Mouse (Mus musculus) liver, embryonic 14.5 days (tissue): ENCODE results near the gene Ccdc63. TPM values are rescaled to one million over a fixed set of nuclear protein-coding genes. Genes with fewer than 3 reads are reported as not detected.
"Not testable (repeated sequence)": the region's sequence is repeated elsewhere in the genome, so short reads cannot be mapped to it uniquely, and the experiment has no call there.

Source experiments
- ATAC-seq: fragments of 200-750 bp; cut with Nextera tagmentation; 2 replicates; pipeline ENCODE4 v1.8.0; 2017; ENCODE audit warnings: moderate number of reproducible peaks, mild to moderate bottlenecking, moderate library complexity; ENCODE audit not compliant: insufficient read depth
- DNase-seq, 3 experiments: peaks; one replicate each; pipeline ENCODE4 v3.0.0-alpha.2; 2012 to 2013; ENCODE audit warnings: low read depth in 3 of 3, low spot score in 3 of 3
- H3K27ac ChIP-seq: fragments of 300-500 bp; sonication (generic); 2 replicates; pipeline ENCODE4 v1.5.1; 2014; ENCODE audit warnings: moderate library complexity, mild to moderate bottlenecking, control low read depth, inconsistent platforms
- H3K27me3 ChIP-seq: fragments of 300-500 bp; sonication (generic); 2 replicates; pipeline ENCODE4 v1.6.1; 2014; ENCODE audit warnings: mild to moderate bottlenecking, low read length, moderate library complexity; ENCODE audit not compliant: control insufficient read depth, insufficient read depth
- H3K36me3 ChIP-seq: fragments of 300-500 bp; sonication (generic); replicated peaks from 2 replicates; pipeline ENCODE4 v1.6.1; 2014; ENCODE audit warnings: low read depth; ENCODE audit not compliant: control insufficient read depth, insufficient read depth
- H3K4me1 ChIP-seq, 2 experiments: fragments of 200-500 bp in 1 of 2; fragments of 300-500 bp in 1 of 2; sonication (generic) in 1 of 2; replicated peaks; 2 replicates each; pipeline ENCODE4 v1.6.1; 2012 to 2014; ENCODE audit warnings: antibody characterized with exemption in 1 of 2, inconsistent platforms in 1 of 2, low read length in 1 of 2; ENCODE audit not compliant: control insufficient read depth in 2 of 2, insufficient read depth in 2 of 2
- H3K4me2 ChIP-seq: fragments of 300-500 bp; sonication (generic); 2 replicates; pipeline ENCODE4 v1.6.1; 2014; ENCODE audit warnings: low read depth, mild to moderate bottlenecking, control low read depth, moderate library complexity
- H3K4me3 ChIP-seq, 2 experiments: fragments of 200-500 bp in 1 of 2; fragments of 300-500 bp in 1 of 2; sonication (generic) in 1 of 2; 2 replicates each; pipeline ENCODE4 v1.5.1; 2012 to 2014; ENCODE audit warnings: low read depth in 2 of 2, low read length in 2 of 2, mild to moderate bottlenecking in 2 of 2, control low read depth in 1 of 2, inconsistent platforms in 1 of 2, moderate library complexity in 1 of 2; ENCODE audit not compliant: insufficient read depth in 1 of 2
- H3K9ac ChIP-seq: fragments of 300-500 bp; sonication (generic); replicated peaks from 2 replicates; pipeline ENCODE4 v1.6.1; 2014; ENCODE audit warnings: mild to moderate bottlenecking, control low read depth, moderate library complexity
- H3K9me3 ChIP-seq: fragments of 300-500 bp; sonication (generic); 2 replicates; pipeline ENCODE4 v1.6.1; 2016; ENCODE audit warnings: low read length, mixed read lengths; ENCODE audit not compliant: control insufficient read depth
- CTCF ChIP-seq: IDR thresholded peaks from 2 replicates; pipeline ENCODE4 v1.5.1; 2016; ENCODE audit warnings: antibody characterized with exemption, low read depth, control low read depth
- EP300 ChIP-seq: IDR thresholded peaks from 2 replicates; pipeline ENCODE4 v1.6.1; 2016; ENCODE audit warnings: antibody characterized with exemption, low read depth
- WGBS: fragments of 180-500 bp; shearing (Covaris S2); extraction: QIAGEN DNeasy Blood & Tissue Kit; methylation state at CpG from one replicate; pipeline ENCODE4 v1.1.7; 2014; ENCODE audit not compliant: insufficient replicate concordance; 5-methylcytosine and 5-hydroxymethylcytosine counted together
- polyA plus RNA-seq, 2 experiments: library from polyadenylated mRNA; depleted of rRNA in 1 of 2; stranded (reverse) in 1 of 2; unstranded in 1 of 2; fragments of >200 nt; fragmentation: Nextera tagmentation in 1 of 2; extraction: Ambion mirVana in 1 of 2; gene quantifications; 2 replicates each; pipeline versions ENCODE4 v1.2.1 to v1.2.3; 2012 to 2014

Ccdc63 gene
- 0.01 and 0.13 TPM in 2 replicates for polyA plus RNA-seq (2012; rRNA removed)
- not detected in 2 replicates for polyA plus RNA-seq (2014; fragmentation: Nextera tagmentation; extraction: Ambion mirVana)

GRCm38 (mm10) chr5:122140723-122141122 is at the start of gene Ccdc63:
Gene Ccdc63, minus strand, starts transcription at chr5:122140823.
- 78% methylated on average over 3 of the region's 3 CpGs for WGBS
- Histone ChIP-seq H3K4me2 (no peak within 1 kb of the TSS), H3K27ac (no peak within 1 kb of the TSS), H3K27me3 (no peaks in the 10 kb centered on the region), H3K4me3 (no peak within 1 kb of the TSS), H3K9ac (no peak within 1 kb of the TSS), H3K9me3 (no peaks in the 10 kb centered on the region), H3K36me3 (no peaks in the 10 kb centered on the region), H3K4me1 (peaks cover 12 to 24% of the 10 kb centered on the region in 2 experiments)
- ATAC-seq (no peak), DNase-seq (no peak)
- no peak for TF ChIP-seq EP300
- TF ChIP-seq CTCF, result no peak

GRCm38 (mm10) chr5:122189115-122189514 is 48.5 kb upstream of the Ccdc63 start:
- H3K27me3 ChIP-seq, result no peaks in the 10 kb centered on the region
- no peaks in the 10 kb centered on the region for H3K36me3 ChIP-seq
- H3K27ac ChIP-seq, result no peak overlapping the region
- H3K9me3 ChIP-seq, result no peaks in the 10 kb centered on the region
- H3K4me3 ChIP-seq, result no peak overlapping the region
- TF ChIP-seq EP300 (no peak), CTCF (no peak)
- no peak overlapping the region for H3K4me2 ChIP-seq
- WGBS, result 24% methylated on average over 3 of the region's 3 CpGs
- no peak for DNase-seq
- H3K4me1 ChIP-seq, result peaks cover 0 to 3% of the 10 kb centered on the region in 2 experiments; a peak in 1 of 4 replicates
- ATAC-seq, result no peak
- no peak overlapping the region for H3K9ac ChIP-seq

GRCm38 (mm10) chr5:122184858-122185257 is 44.2 kb upstream of the Ccdc63 start:
- H3K27ac ChIP-seq, H3K9ac ChIP-seq, H3K9me3 ChIP-seq, H3K4me3 ChIP-seq, H3K4me2 ChIP-seq, ATAC-seq, DNase-seq, H3K36me3 ChIP-seq, H3K4me1 ChIP-seq, H3K27me3 ChIP-seq: not testable (repeated sequence)
- WGBS, result 74% methylated on average over 6 of the region's 6 CpGs

- DNase-seq, result no peak
Observed at GRCm38 (mm10) chr5:122184283-122184806, 43.7 kb upstream of the Ccdc63 start.

GRCm38 (mm10) chr5:122179665-122180064 is 39.0 kb upstream of the Ccdc63 start:
- Histone ChIP-seq H3K9ac (no peak overlapping the region), H3K4me3 (no peak overlapping the region), H3K4me2 (no peak overlapping the region), H3K4me1 (no peaks in the 10 kb centered on the region; a peak in 1 of 4 replicates), H3K36me3 (peaks cover 15% of the 10 kb centered on the region), H3K27me3 (no peaks in the 10 kb centered on the region), H3K9me3 (no peaks in the 10 kb centered on the region), H3K27ac (no peak overlapping the region)
- 21% methylated on average over 6 of the region's 6 CpGs for WGBS
- no peak for TF ChIP-seq CTCF
- no peak for TF ChIP-seq EP300
- DNase-seq (no peak), ATAC-seq (no peak)

More at GRCm38 (mm10) chr5:122184283-122184806, 43.7 kb upstream of the Ccdc63 start:
- TF ChIP-seq EP300 (no peak), CTCF (no peak)
- H3K4me2 ChIP-seq, result no peak overlapping the region
- H3K9me3 ChIP-seq, result no peaks in the 10 kb centered on the region
- no peak overlapping the region for H3K4me3 ChIP-seq
- ATAC-seq, result no peak
- no peak overlapping the region for H3K27ac ChIP-seq
- no peaks in the 10 kb centered on the region for H3K27me3 ChIP-seq
- 37% methylated on average over 7 of the region's 7 CpGs for WGBS
- H3K9ac ChIP-seq, result no peak overlapping the region
- H3K4me1 ChIP-seq, result no peaks in the 10 kb centered on the region; a peak in 1 of 4 replicates
- H3K36me3 ChIP-seq, result no peaks in the 10 kb centered on the region
